8 mouse cellular contexts compared by ENCODE assay signal in the genomic region with DNA sequence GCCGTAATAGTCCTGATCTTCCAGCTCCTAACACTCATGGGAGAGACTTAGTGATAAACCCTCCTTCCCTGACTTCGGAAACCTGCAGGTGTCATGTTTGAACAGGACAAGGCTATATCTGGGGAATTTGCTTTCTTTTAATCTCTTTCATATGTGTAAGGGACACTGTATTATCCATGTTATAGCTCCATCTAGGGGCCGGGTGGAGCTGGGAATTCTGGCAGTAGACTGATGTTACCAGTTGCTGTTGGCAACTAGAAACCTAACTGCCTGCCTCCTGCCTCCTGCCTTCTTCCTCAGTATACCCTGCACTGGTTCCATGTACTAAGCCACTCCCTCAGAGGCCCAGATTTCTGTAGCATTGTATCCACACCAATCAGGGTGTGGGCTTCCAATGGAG. TPM values are rescaled to one million over a fixed set of nuclear protein-coding genes. Genes with fewer than 3 reads are reported as not detected.
DNase-seq lines count a peak whose midpoint lies in the region; ATAC-seq and TF ChIP-seq lines count a peak whose summit lies in the region.

No protein-coding gene starts in this region.

- DNase-seq in heart, adult 2 months = no peak
- peak; percentile 22 for DNase-seq in ES-CJ7 (ENCODE audit: low read depth, low spot score)
- DNase-seq in cerebellum, adult 9-10 months = peak; percentile 17
- DNase-seq in left cerebral cortex, postnatal 25 days (ENCODE audit: low spot score in 2 of 2) = peak; percentile 50 to 64
- peak; percentile 8 to 16 for DNase-seq in right cerebral cortex, postnatal 36 days (ENCODE audit: low spot score in 2 of 2)
- DNase-seq in T-cell, adult 2 months (ENCODE audit: low spot score) = no peak

- no peak overlapping the region for H3K9ac ChIP-seq in heart, adult 2 months (ENCODE audit: low read depth, low read length)
- no peak overlapping the region for H3K9ac ChIP-seq in heart, embryonic 12.5 days
- H3K9ac ChIP-seq in intestine, embryonic 16.5 days (ENCODE audit: low read depth, low read length) = no peak overlapping the region

- no peaks in the 10 kb centered on the region for H3K27me3 ChIP-seq in heart, adult 2 months (ENCODE audit: control insufficient read depth, insufficient read depth, low read length)
- no peaks in the 10 kb centered on the region for H3K27me3 ChIP-seq in heart, embryonic 12.5 days (replicated peaks)
- H3K27me3 ChIP-seq in intestine, embryonic 16.5 days (replicated peaks; ENCODE audit: control insufficient read depth, insufficient read depth, low read length) = no peaks in the 10 kb centered on the region

- H3K4me1 ChIP-seq in heart, adult 2 months (ENCODE audit: control insufficient read depth, insufficient read depth, low read length) = no peaks in the 10 kb centered on the region
- no peaks in the 10 kb centered on the region for H3K4me1 ChIP-seq in heart, embryonic 12.5 days (replicated peaks)
- H3K4me1 ChIP-seq in intestine, embryonic 16.5 days (ENCODE audit: control insufficient read depth, insufficient read depth, low read length) = no peaks in the 10 kb centered on the region

- TF ChIP-seq EP300 in heart, adult 2 months (IDR thresholded peaks at IDR 0.05; ENCODE audit: insufficient read depth, low read depth, low read length) = no peak

- no peaks in the 10 kb centered on the region for H3K9me3 ChIP-seq in heart, embryonic 12.5 days (replicated peaks)
- no peaks in the 10 kb centered on the region for H3K9me3 ChIP-seq in intestine, embryonic 16.5 days (ENCODE audit: control insufficient read depth, low read length)

- TF ChIP-seq CTCF in heart, adult 2 months (IDR thresholded peaks at IDR 0.05) = peak; percentile 62

- intact Hi-C loops in heart, adult 2 months (cut with DNase I) = no loop called here
- intact Hi-C loops in left cerebral cortex, postnatal 25 days (cut with DNase I) = no loop called here

- WGBS in heart, adult 2 months = 53% methylated on average over 3 of the region's 3 CpGs
- WGBS in heart, embryonic 12.5 days = 53% methylated on average over 3 of the region's 3 CpGs
- 45% methylated on average over 3 of the region's 3 CpGs for WGBS in intestine, embryonic 16.5 days

- no peak for TF ChIP-seq POLR2A in heart, adult 2 months (IDR thresholded peaks at IDR 0.05; ENCODE audit: insufficient read depth, low read depth, low read length)

- no peak for ATAC-seq in heart, embryonic 12.5 days (ENCODE audit: insufficient number of reproducible peaks, low FRiP score)
- peak; percentile 47 for ATAC-seq in intestine, embryonic 16.5 days

- no peak overlapping the region for H3K4me3 ChIP-seq in heart, adult 2 months
- H3K4me3 ChIP-seq in heart, embryonic 12.5 days = no peak overlapping the region
- H3K4me3 ChIP-seq in intestine, embryonic 16.5 days (ENCODE audit: low read length) = no peak overlapping the region

- no peak overlapping the region for H3K27ac ChIP-seq in heart, adult 2 months
- H3K27ac ChIP-seq in heart, embryonic 12.5 days (ENCODE audit: poor library complexity, severe bottlenecking) = no peak overlapping the region
- H3K27ac ChIP-seq in intestine, embryonic 16.5 days (ENCODE audit: low read length) = no peak overlapping the region

- no peaks in the 10 kb centered on the region for H3K36me3 ChIP-seq in heart, adult 2 months (ENCODE audit: control insufficient read depth, insufficient read depth, low read length)
- no peaks in the 10 kb centered on the region for H3K36me3 ChIP-seq in heart, embryonic 12.5 days
- H3K36me3 ChIP-seq in intestine, embryonic 16.5 days (ENCODE audit: control insufficient read depth, insufficient read depth, low read length) = no peaks in the 10 kb centered on the region

- H3K79me2 ChIP-seq in heart, adult 2 months (replicated peaks; ENCODE audit: control insufficient read depth, insufficient read depth, low read length) = no peaks in the 10 kb centered on the region

- H3K4me2 ChIP-seq in heart, embryonic 12.5 days = no peak overlapping the region
- H3K4me2 ChIP-seq in intestine, embryonic 16.5 days (ENCODE audit: low read depth, low read length) = no peak overlapping the region

RNA-seq across cellular contexts. Expression of gene Rnf212, which starts 16.4 kb away (rescaled TPM):
- total RNA-seq in heart, adult 2 months (2021) = not detected
- polyA plus RNA-seq in heart, adult 2 months (2012; rRNA removed) = not detected in 2 replicates
- polyA plus RNA-seq in heart, embryonic 12.5 days (2016; fragmentation: Nextera tagmentation; extraction: Ambion mirVana) = 0.65 and 1.2 TPM in 2 replicates
- polyA plus RNA-seq in intestine, embryonic 16.5 days (2015; fragmentation: Nextera tagmentation; extraction: Ambion mirVana) = 0.43 and 1.1 TPM in 2 replicates
- not detected for total RNA-seq in left cerebral cortex, postnatal 25 days (2021)

RNA-seq across cellular contexts. Expression of gene Tmed11, which starts 36.8 kb away (rescaled TPM):
- total RNA-seq in heart, adult 2 months (2021) = not detected
- not detected in 2 replicates for polyA plus RNA-seq in heart, adult 2 months (2012; rRNA removed)
- not detected in 2 replicates for polyA plus RNA-seq in heart, embryonic 12.5 days (2016; fragmentation: Nextera tagmentation; extraction: Ambion mirVana)
- 2.3 and 4.0 TPM in 2 replicates for polyA plus RNA-seq in intestine, embryonic 16.5 days (2015; fragmentation: Nextera tagmentation; extraction: Ambion mirVana)
- not detected for total RNA-seq in left cerebral cortex, postnatal 25 days (2021)

RNA-seq across cellular contexts. Expression of gene Vmn2r8, which starts 50.3 kb away (rescaled TPM):
- total RNA-seq in heart, adult 2 months (2021) = not detected
- polyA plus RNA-seq in heart, adult 2 months (2012; rRNA removed) = not detected in 2 replicates
- polyA plus RNA-seq in heart, embryonic 12.5 days (2016; fragmentation: Nextera tagmentation; extraction: Ambion mirVana) = not detected in 2 replicates
- polyA plus RNA-seq in intestine, embryonic 16.5 days (2015; fragmentation: Nextera tagmentation; extraction: Ambion mirVana) = 0.02 TPM in 1 of 2 replicates, not detected in the other
- not detected for total RNA-seq in left cerebral cortex, postnatal 25 days (2021)

Comparison
In these comparisons a context has a peak if more than half of its experiments do, and no peak if none do; other contexts are left out.
1. DNase-seq: peak in ES-CJ7 (single experiment), cerebellum, adult 9-10 months (single experiment), left cerebral cortex, postnatal 25 days (2 of 2) and right cerebral cortex, postnatal 36 days (2 of 2); none in heart, adult 2 months (0 of 2) and T-cell, adult 2 months (single experiment).